Mouse (Mus musculus) right cerebral cortex, postnatal 10 days (tissue): ENCODE measurements around the gene Maats1.
"Not testable (repeated sequence)": the region's sequence is repeated elsewhere in the genome, so short reads cannot be mapped to it uniquely, and the experiment has no call there.

Experiments
- DNase-seq, 2 experiments: peaks; one replicate each; pipeline ENCODE4 v3.0.0; 2021; ENCODE audit warnings: low spot score in 2 of 2

Gene Maats1

DNA sequence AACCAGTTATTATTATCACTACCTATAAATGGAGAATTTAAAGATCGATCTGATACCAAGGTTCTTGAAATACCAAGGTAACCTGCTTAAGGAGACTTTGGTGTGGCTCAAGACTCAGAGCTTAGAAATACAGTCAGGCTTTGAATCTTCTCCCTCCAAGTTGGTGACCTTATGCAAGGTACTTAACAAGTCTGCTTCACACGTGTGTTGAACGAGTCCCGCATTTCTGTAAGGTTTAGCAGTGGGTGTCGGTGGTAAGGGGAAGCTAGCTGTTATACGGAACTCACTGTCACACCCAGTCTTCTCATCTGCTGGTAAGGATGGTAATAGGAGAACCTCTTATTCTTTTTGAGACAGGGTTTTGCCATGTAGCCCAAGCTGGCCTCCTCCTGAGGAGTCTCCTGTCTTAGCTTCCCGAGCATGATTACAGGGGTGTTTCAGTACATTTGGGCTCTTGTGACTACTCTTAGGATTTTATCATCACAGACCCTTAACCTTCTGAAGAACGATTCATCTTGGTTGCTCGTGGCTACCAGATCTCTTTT, 6.3 kb upstream of the Maats1 start:
- no peak for DNase-seq

DNA sequence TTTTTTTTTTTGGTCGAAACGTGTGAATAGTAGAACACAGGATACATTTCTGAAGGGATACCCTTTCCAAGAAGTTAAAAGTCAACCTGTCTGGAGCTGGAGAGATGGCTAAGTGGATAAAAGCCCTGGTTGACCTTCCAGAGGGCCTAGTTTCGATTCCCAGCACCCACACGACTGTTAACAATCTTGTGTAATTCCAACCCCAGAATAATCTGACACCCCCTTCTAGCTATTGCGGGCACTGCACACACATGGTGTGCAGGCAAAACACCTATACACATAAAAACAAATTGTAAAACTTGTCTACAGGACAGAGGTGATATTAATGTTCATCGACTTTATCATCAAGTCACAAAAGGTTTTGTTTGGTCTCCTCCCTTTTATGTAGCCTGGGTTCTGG, 5.6 kb upstream of the Maats1 start:
- no peak for DNase-seq

- peak; percentile 95 to 97 for DNase-seq
These were observed 4.8 kb upstream of the Maats1 start, which contains the start of the genes Cox17 and Gm21987 for GRCm38 (mm10) chr16:38346529-38347325. Gene Cox17 (plus strand): TSS chr16:38346991. Gene Gm21987 (plus strand): TSS chr16:38347040.

- no peak for DNase-seq
These were observed 3.2 kb upstream of the Maats1 start for GRCm38 (mm10) chr16:38344941-38345725.

DNA sequence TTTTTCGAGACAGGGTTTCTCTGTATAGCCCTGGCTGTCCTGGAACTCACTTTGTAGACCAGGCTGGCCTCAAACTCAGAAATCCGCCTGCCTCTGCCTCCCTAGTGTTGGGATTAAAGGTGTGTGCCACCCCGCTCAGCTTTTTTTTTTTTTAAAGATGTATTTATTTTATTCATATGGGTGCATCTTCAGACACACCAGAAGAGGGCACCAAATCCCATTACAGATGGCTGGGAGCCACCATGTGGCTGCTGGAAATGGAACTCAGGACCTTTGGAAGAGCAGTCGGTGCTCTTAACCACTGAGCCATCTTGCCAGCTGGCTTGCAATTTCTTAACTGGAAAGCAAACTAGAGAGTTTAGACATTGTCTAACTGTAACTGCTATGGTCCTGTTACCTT, 3.9 kb downstream of the Maats1 start:
- DNase-seq = not testable (repeated sequence)

DNA sequence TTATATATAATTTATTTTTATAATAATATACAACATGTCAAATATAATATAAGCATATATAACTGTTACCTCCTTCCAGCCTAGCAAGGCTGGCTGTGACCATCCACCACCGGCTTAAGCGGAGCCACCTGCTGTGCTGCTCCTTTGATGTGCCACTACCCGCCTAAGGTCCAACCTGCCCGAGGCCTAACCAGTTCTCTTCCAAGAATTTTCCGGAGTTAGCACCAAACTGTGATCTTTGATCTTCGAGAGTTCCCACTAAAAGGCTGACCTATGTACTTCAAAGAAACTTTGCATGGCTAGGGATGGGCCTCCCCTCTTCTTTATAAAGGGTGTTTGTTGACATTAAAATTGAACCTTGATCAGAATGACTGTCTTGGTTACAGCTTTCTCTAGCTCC, 7.5 kb downstream of the Maats1 start:
- DNase-seq = no peak

DNA sequence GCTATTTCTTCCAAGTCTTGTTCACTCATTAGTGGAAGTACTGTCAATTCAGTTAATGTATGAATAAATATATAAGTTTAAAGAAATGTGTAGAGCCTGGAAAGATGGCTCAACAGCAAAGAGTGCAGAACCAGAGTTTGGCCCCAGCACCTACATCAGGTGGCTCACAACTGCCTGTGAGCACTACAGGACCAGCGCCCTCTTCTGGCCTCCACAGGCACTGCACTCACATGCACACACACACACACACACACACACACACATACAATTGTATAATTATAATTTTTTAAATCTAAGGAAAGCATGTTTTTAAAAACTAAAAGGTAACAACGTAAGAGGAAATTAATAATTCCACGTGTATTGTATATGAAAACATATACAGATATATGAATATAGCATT, 12.6 kb downstream of the Maats1 start:
- DNase-seq = no peak

GRCm38 (mm10) chr16:38326778-38327397, 15.1 kb downstream of the Maats1 start:
- DNase-seq = no peak

DNA sequence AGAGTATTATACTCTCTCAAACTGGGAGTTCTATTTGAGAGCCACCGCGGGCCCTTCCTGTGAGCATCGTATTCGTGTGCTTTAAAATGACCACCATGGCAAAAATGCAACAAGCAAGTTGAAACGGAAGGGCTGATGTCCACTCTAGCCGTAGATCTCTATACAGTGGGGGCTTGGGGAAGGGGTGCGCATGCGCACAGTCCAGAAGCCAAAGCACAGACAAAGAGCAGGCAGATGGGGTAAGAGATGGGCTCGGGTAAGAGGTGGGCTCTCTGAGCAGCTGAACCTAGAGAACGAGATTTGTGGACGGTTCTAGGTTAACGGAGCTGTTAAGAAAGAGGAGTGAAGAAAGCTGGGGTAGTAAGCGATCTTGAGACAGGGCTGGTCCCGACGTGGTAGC, 17.6 kb downstream of the Maats1 start:
- DNase-seq = no peak

GRCm38 (mm10) chr16:38321452-38321935, 20.4 kb downstream of the Maats1 start:
- peak; percentile 82 for DNase-seq

DNA sequence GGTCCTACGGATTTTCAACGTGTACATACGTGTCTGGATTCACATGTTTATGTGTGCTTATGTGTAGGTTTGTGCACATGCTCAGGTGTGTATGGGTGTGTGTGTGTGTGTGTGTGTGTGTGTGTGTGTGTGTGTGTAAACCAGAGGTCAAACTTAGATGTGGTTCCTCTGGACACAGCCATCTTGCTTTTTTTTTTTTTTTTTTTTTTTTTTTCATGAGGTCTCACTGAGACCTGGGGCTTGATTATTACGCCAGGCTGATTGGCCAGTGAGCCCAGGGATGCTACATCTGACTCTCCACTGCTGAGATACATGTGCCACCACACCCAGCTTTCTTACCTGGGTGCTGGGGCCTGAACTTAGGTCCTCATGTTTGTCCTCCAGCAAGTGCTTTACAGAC, 22.9 kb downstream of the Maats1 start:
- DNase-seq = no peak

DNA sequence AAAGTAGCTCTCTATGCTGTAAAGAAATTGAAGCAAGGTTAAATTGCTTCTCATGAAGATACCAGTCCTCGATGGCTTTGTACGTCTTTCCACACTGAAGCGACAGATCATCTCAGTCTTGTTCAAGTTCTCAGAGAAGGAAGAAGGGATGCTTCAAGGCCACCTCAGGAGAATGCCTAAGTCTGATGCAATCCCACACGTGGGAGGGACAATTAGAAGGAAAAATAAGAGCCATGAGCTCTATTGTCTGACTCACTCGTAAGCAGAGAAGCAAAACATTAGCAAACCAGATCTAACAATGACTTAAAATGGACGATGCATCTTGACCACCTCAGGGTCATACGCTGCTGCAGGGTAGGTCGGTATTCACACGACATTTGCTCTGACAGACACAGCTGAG, 23.5 kb downstream of the Maats1 start:
- DNase-seq = no peak

- no peak for DNase-seq
These were observed 33.7 kb downstream of the Maats1 start for GRCm38 (mm10) chr16:38308195-38308594.

DNA sequence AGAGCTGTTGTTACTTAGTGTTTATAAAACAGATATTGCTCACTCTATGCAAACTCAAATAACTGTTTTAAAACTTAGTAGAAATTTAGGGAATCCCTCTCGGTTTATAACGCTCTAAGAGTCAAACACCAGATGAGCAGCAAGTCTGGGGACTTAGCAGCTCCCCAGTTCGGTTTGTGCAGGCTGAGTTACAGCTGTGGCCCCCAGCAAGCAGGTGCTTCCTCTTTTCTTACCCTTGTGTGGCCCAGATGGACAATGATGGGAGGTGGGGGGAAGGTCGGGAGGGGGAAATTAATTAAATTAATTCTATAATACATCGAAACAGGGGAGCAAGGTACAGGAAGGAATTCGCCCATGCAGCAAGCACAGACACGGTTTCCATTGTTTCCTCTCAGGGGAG, 34.3 kb downstream of the Maats1 start:
- no peak for DNase-seq

DNA sequence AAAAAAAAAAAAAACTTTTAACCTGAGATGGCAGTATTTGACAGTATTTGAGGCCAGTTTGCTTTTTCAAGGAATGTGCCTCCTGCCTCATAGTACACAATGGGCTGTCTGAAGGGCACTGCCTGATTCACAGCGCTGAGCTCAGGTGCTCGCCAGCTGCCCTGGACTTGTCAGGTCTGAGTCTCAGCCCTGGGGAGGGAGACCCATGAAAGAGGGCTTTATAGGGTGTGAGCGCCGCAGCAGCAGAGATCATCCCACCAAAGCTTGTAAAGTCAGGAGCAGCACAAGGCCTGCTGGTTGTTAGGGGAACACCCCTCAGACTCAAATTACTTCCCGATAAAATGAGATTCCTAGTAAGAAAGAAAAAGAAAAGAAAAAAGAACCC, 34.7 kb downstream of the Maats1 start:
- no peak for DNase-seq

DNA sequence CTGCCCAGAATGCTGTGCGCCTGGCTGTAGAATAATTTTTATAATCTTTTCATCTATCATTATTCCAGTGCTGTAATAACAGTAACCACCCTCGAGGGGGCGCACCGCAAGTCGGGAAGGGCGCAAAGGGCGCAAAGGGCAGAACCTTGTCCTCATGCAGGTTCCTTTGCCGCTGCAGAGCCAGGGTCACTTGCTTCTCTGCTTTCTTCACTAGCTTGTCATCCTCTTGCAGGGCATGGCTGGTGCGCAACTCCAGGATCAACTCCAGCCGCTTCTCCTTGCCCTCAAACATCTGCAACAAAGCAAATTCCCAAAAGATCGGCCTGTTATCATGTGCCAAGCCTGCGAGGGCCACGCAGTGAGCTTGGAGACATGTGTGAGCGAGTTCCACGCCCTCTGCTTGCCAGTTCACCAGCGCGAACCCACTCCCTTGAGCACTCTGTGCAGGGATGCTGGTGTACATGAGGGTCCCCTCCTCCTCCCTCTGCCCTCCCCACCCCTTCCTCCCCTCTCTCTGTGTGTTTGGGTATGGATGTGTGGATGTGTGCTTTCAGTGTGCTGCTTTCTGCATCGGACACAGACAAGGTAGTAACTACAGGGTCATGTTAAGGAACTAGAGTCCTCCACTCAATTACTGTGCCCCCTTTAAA, 35.2 kb downstream of the Maats1 start:
- DNase-seq = no peak

DNA sequence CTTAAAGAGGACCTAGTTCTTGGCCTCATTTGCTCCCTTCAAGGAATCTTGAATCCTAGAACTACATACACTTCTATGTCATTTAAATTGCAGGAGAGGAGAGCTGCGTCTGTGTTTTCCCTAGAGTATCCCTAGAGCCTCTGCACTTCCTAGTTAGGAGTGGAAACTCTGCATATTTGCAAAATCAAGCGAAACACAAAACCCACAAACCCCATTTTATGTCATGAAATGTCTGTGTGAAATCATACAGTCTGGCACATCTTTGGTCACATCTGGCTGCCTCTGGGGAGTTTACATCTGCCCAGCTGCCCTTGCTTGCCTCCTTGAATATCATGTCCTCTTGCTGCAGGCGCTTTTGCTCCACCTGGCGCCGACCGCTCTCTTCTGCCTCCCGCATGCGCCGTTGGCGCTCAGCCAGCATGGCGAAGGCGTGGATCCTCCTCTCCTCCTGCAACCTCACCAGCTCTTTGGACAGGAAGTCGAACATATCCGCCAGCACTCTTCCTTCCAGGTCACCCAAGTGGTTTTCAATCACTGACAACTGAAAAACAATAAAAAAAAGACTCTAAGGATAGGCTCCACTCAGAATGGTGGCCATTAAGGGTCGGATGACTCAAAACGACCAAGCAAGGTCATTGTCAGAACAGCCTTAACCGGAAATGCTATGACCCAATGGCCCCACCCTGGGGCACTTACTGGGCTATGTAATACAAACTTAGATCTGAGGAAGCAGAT, 37.3 kb downstream of the Maats1 start:
- no peak for DNase-seq

DNA sequence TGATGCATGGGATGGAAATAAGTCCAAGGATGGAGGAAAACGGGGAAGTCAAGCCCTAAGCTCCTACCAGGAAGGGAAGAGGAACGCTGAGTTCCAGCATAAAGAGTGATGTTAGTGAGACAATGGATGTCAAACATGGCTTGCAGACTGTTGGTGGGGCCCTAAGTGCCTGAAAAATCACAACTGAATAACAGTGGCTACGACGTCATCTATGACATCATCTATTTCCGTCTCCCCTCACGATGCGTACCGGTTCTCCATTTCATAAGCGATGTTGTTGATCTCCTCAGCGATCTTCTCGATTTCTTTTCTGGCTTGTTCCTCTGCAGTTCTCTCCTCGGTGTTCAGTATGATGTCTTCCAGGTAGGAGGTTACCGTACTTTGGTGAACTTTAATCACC, 39.6 kb downstream of the Maats1 start:
- no peak for DNase-seq

GRCm38 (mm10) chr16:38298410-38298809, 43.5 kb downstream of the Maats1 start:
- DNase-seq = no peak

- no peak for DNase-seq
These were observed 46.5 kb downstream of the Maats1 start for GRCm38 (mm10) chr16:38295349-38295930.
